In genomic region chr5:77354361-77354787, GRCm38 (mm10) we compare ENCODE assay signal across 8 mouse cellular contexts. TPM values are rescaled to one million over a fixed set of nuclear protein-coding genes. Genes with fewer than 3 reads are reported as not detected.
DNase-seq lines count a peak whose midpoint lies in the region; ATAC-seq and TF ChIP-seq lines count a peak whose summit lies in the region.

No protein-coding gene starts in this region.

- in situ Hi-C loops in ES-E14 (cut with MboI; ENCODE audit: low sequenced_read_pairs in 2 of 2, unreplicated experiment in 2 of 2): no loop called here

- H3K27me3 ChIP-seq in forebrain, embryonic 16.5 days (replicated peaks; ENCODE audit: control insufficient read depth, insufficient read depth, low read length): 0 out of 2 replicates have a peak, but pooled peaks cover 3% of the 10 kb centered on the region
- H3K27me3 ChIP-seq in neural tube, embryonic 15.5 days (replicated peaks): 0 out of 2 replicates have a peak, but pooled peaks cover 4% of the 10 kb centered on the region

- H3K27ac ChIP-seq in ES-E14 (ENCODE audit: insufficient read depth, low read depth, low read length, poor library complexity, severe bottlenecking): no peak overlapping the region
- no peak overlapping the region for H3K27ac ChIP-seq in forebrain, embryonic 16.5 days (ENCODE audit: low read length)
- no peak overlapping the region for H3K27ac ChIP-seq in neural tube, embryonic 15.5 days (replicated peaks)

- DNase-seq in ES-E14 (ENCODE audit: low read depth, low spot score): peak; percentile 74
- peak; percentile 71 for DNase-seq in cerebellum, adult 11 months
- peak; percentile 88 to 92 for DNase-seq in heart, postnatal 36 days
- peak; percentile 71 to 91 for DNase-seq in layer of hippocampus, adult 18-20 months (ENCODE audit: low spot score in 2 of 2)
- DNase-seq in lung, adult 18-20 months: peak; percentile 83 to 88
- peak; percentile 80 for DNase-seq in testis, postnatal 14 days (ENCODE audit: low spot score)

- H3K36me3 ChIP-seq in ES-E14 (ENCODE audit: control insufficient read depth, insufficient read depth, low read length, poor library complexity, severe bottlenecking): peaks cover 4% of the 10 kb centered on the region; the same call in 1 of the 2 replicates
- peaks cover 6% of the 10 kb centered on the region; the same call in 1 of the 2 replicates for H3K36me3 ChIP-seq in forebrain, embryonic 16.5 days (ENCODE audit: control insufficient read depth, insufficient read depth)
- H3K36me3 ChIP-seq in neural tube, embryonic 15.5 days: peaks cover 14% of the 10 kb centered on the region

- 8% methylated on average over 16 of the region's 16 CpGs for WGBS in forebrain, embryonic 16.5 days
- WGBS in neural tube, embryonic 15.5 days: 2% methylated on average over 16 of the region's 16 CpGs

- no peak overlapping the region for H3K4me3 ChIP-seq in ES-E14 (ENCODE audit: insufficient read depth in 1 of 2, low read depth in 1 of 2, low read length in 2 of 2, poor library complexity in 1 of 2, severe bottlenecking in 1 of 2)
- H3K4me3 ChIP-seq in forebrain, embryonic 16.5 days (replicated peaks; ENCODE audit: low read length): peak overlapping the region; percentile 13
- H3K4me3 ChIP-seq in neural tube, embryonic 15.5 days (replicated peaks): peak overlapping the region; percentile 30

- no peaks in the 10 kb centered on the region for H3K9me3 ChIP-seq in ES-E14 (ENCODE audit: control insufficient read depth, insufficient read depth, low read depth, low read length)
- no peaks in the 10 kb centered on the region for H3K9me3 ChIP-seq in forebrain, embryonic 16.5 days (ENCODE audit: control insufficient read depth, low read length)
- no peaks in the 10 kb centered on the region for H3K9me3 ChIP-seq in neural tube, embryonic 15.5 days (replicated peaks)

- intact Hi-C loops in heart, postnatal 36 days (cut with DNase I): loop anchor here (1.0 to 10.0 kb wide), 3 partner anchors 32 to 450 kb away; no protein-coding TSS in a partner anchor

- H3K4me1 ChIP-seq in ES-E14 (ENCODE audit: control insufficient read depth in 2 of 2, insufficient read depth in 2 of 2, low read length in 2 of 2, poor library complexity in 1 of 2): peaks cover 0 to 5% of the 10 kb centered on the region in 2 experiments; a peak in 2 of 4 replicates
- no peaks in the 10 kb centered on the region; the same call in 1 of the 2 replicates for H3K4me1 ChIP-seq in forebrain, embryonic 16.5 days (replicated peaks; ENCODE audit: control insufficient read depth, insufficient read depth, low read length)
- peaks cover 20% of the 10 kb centered on the region for H3K4me1 ChIP-seq in neural tube, embryonic 15.5 days

- no peak overlapping the region for H3K9ac ChIP-seq in ES-E14 (ENCODE audit: insufficient read depth, low read depth, low read length, poor library complexity, severe bottlenecking)
- no peak overlapping the region for H3K9ac ChIP-seq in forebrain, embryonic 16.5 days (replicated peaks; ENCODE audit: low read depth, low read length)
- H3K9ac ChIP-seq in neural tube, embryonic 15.5 days (replicated peaks): no peak overlapping the region

- peak; percentile 81 for ATAC-seq in forebrain, embryonic 16.5 days
- peak; percentile 83 for ATAC-seq in neural tube, embryonic 15.5 days (ENCODE audit: low FRiP score)

- H3K4me2 ChIP-seq in forebrain, embryonic 16.5 days (ENCODE audit: low read length): peak overlapping the region; percentile 44
- peak overlapping the region; percentile 53 for H3K4me2 ChIP-seq in neural tube, embryonic 15.5 days

TF ChIP-seq in ES-E14, 5 proteins besides CTCF, POLR2A, EP300 and RAD21:
- no peak for TF ChIP-seq HCFC1 (IDR thresholded peaks at IDR 0.05; ENCODE audit: borderline replicate concordance, insufficient read depth, low read length)
- TF ChIP-seq ZC3H11A (IDR thresholded peaks at IDR 0.05; ENCODE audit: borderline replicate concordance, low read depth, low read length): peak; percentile 82
TF ChIP-seq in ES-E14: peak in this region for 1.

RNA-seq across cellular contexts. Expression of gene Polr2b, which starts 44.4 kb away (rescaled TPM):
- 151 and 184 TPM in 2 replicates for total RNA-seq in ES-E14 (2012; rRNA removed)
- polyA plus RNA-seq in forebrain, embryonic 16.5 days (2015; fragmentation: Nextera tagmentation; extraction: Ambion mirVana): 74.8 and 84.3 TPM in 2 replicates
- total RNA-seq in heart, postnatal 36 days (2021): 10 to 100 TPM; 34.8 to 38.3 TPM
- 10 to 100 TPM; 44.0 to 48.4 TPM for total RNA-seq in layer of hippocampus, adult 18-20 months (2021)
- polyA plus RNA-seq in neural tube, embryonic 15.5 days (2015; fragmentation: Nextera tagmentation; extraction: Ambion mirVana): 52.2 and 54.0 TPM in 2 replicates

RNA-seq across cellular contexts. Expression of gene Noa1, which starts 44.5 kb away (rescaled TPM):
- 19.6 and 30.8 TPM in 2 replicates for total RNA-seq in ES-E14 (2012; rRNA removed)
- 41.0 and 46.7 TPM in 2 replicates for polyA plus RNA-seq in forebrain, embryonic 16.5 days (2015; fragmentation: Nextera tagmentation; extraction: Ambion mirVana)
- total RNA-seq in heart, postnatal 36 days (2021): 10 to 100 TPM; 20.4 to 23.1 TPM
- 10 to 100 TPM; 24.5 to 24.8 TPM for total RNA-seq in layer of hippocampus, adult 18-20 months (2021)
- polyA plus RNA-seq in neural tube, embryonic 15.5 days (2015; fragmentation: Nextera tagmentation; extraction: Ambion mirVana): 36.0 and 37.2 TPM in 2 replicates

RNA-seq across cellular contexts. Expression of gene Igfbp7, which starts 53.5 kb away (rescaled TPM):
- total RNA-seq in ES-E14 (2012; rRNA removed): 23.4 and 65.2 TPM in 2 replicates
- polyA plus RNA-seq in forebrain, embryonic 16.5 days (2015; fragmentation: Nextera tagmentation; extraction: Ambion mirVana): 55.8 and 58.1 TPM in 2 replicates
- total RNA-seq in heart, postnatal 36 days (2021): 100 to 1,000 TPM; 249 to 272 TPM
- total RNA-seq in layer of hippocampus, adult 18-20 months (2021): 10 to 100 TPM; 21.4 to 23.5 TPM
- polyA plus RNA-seq in neural tube, embryonic 15.5 days (2015; fragmentation: Nextera tagmentation; extraction: Ambion mirVana): 64.4 and 64.8 TPM in 2 replicates

Comparison
In these comparisons a context has a peak if more than half of its experiments do, and no peak if none do; other contexts are left out.
1. H3K4me3 ChIP-seq: peak in forebrain, embryonic 16.5 days (single experiment) and neural tube, embryonic 15.5 days (single experiment); none in ES-E14 (0 of 2).
2. Peak in every context shown above with its lines, with median percentiles within 50 percentile points of each other: DNase-seq.